1 mouse cellular context compared by ENCODE assay signal in the genomic region with DNA sequence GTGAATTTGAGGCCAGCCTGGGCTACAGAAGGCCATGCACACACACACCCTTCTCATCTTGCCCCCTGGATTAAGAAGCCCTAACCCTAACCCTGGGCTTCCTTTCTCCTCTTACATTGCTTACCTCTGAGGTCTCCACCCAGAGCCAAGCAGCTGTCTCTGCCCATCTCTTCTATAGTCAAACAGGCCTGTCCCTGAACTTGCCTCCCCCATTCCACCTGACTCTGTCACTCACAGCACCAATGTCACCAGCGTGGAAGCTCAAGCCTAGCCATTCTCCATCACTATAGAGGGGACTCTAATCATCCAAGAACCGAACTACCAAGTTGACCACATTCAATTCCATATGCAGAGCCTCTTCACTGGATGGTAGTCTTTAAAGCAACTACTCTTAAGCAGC.
A peak's percentile ranks its signal among the peaks of the same experiment; 100 is the strongest.
TF ChIP-seq lines count a peak whose summit lies in the region.

No protein-coding gene starts in this region.

TF ChIP-seq in myocyte, 11 proteins besides CTCF, POLR2A, EP300 and RAD21 (continued from another document):
- TF ChIP-seq TCF12 (IDR thresholded peaks at IDR 0.05; ENCODE audit: insufficient read depth, poor library complexity, severe bottlenecking) (peak; percentile 96), USF1 (IDR thresholded peaks at IDR 0.05; ENCODE audit: low read depth) (no peak), REST (IDR thresholded peaks at IDR 0.05; ENCODE audit: insufficient read depth, insufficient read length) (no peak), POLR2AphosphoS2 (IDR thresholded peaks at IDR 0.05; ENCODE audit: insufficient read length, low read depth) (peak; percentile 74), SRF (IDR thresholded peaks at IDR 0.05; ENCODE audit: control insufficient read depth, insufficient read length, low read depth) (no peak)
